ENCODE assay signal across 10 mouse cellular contexts in genomic region chr10:94941551-94941950, GRCm38 (mm10). TPM values are rescaled to one million over a fixed set of nuclear protein-coding genes. Genes with fewer than 3 reads are reported as not detected.
DNase-seq lines count a peak whose midpoint lies in the region; ATAC-seq and TF ChIP-seq lines count a peak whose summit lies in the region.
"Had no signal": no experiment of that assay in that cellular context is flagged by ENCODE, and none has a peak within 500 bp of the region (broad histone marks: within the 10 kb centered on the region; RNA-seq: fewer than 3 reads in every experiment).

No protein-coding gene starts in this region.

- ATAC-seq in heart, embryonic 15.5 days (replicated peaks; ENCODE audit: insufficient number of reproducible peaks, insufficient read depth, low FRiP score, low read depth) = no peak
- ATAC-seq in forebrain, embryonic 16.5 days = no peak
- no peak for ATAC-seq in midbrain, embryonic 11.5 days (ENCODE audit: low FRiP score)

- peak overlapping the region; percentile 31 for H3K4me2 ChIP-seq in heart, embryonic 15.5 days
- H3K4me2 ChIP-seq in forebrain, embryonic 16.5 days (ENCODE audit: low read length) = peak overlapping the region; percentile 77
- H3K4me2 ChIP-seq in midbrain, embryonic 11.5 days = peak overlapping the region; percentile 86

- no peak for DNase-seq in heart, postnatal 25 days (ENCODE audit: low spot score)
- peak; percentile 91 for DNase-seq in midbrain, embryonic 11.5 days (ENCODE audit: low spot score, missing footprints)
- DNase-seq in adrenal gland, adult (ENCODE audit: inconsistent age in 2 of 2, low spot score in 1 of 2) = no peak
- no peak for DNase-seq in spleen, postnatal 4 days (ENCODE audit: low spot score in 2 of 2)
- no peak for DNase-seq in spleen, adult 12 weeks (ENCODE audit: low spot score)

- no peak overlapping the region for H3K27ac ChIP-seq in heart, embryonic 15.5 days
- no peak overlapping the region for H3K27ac ChIP-seq in cortical plate, adult 2 months (ENCODE audit: insufficient read depth, low read length)
- no peak overlapping the region for H3K27ac ChIP-seq in forebrain, embryonic 16.5 days (ENCODE audit: low read length)
- no peak overlapping the region for H3K27ac ChIP-seq in midbrain, embryonic 11.5 days (ENCODE audit: low read depth, low read length)
- H3K27ac ChIP-seq: kidney, postnatal 0 days; limb, embryonic 15.5 days had no signal

- H3K4me1 ChIP-seq in heart, embryonic 15.5 days (replicated peaks) = peaks cover 26% of the 10 kb centered on the region
- H3K4me1 ChIP-seq in cortical plate, adult 2 months (ENCODE audit: control insufficient read depth, insufficient read depth, low read length) = peaks cover 2% of the 10 kb centered on the region; the same call in 1 of the 2 replicates
- H3K4me1 ChIP-seq in forebrain, embryonic 16.5 days (replicated peaks; ENCODE audit: control insufficient read depth, insufficient read depth, low read length) = peaks cover 46% of the 10 kb centered on the region
- peaks cover 37% of the 10 kb centered on the region for H3K4me1 ChIP-seq in midbrain, embryonic 11.5 days (ENCODE audit: control insufficient read depth, insufficient read depth, low read length)

- TF ChIP-seq CTCF in cortical plate, adult 2 months (IDR thresholded peaks at IDR 0.05; ENCODE audit: extremely low read depth, insufficient read depth, low read length) = no peak

- no peak for TF ChIP-seq POLR2A in cortical plate, adult 2 months (IDR thresholded peaks at IDR 0.05; ENCODE audit: extremely low read depth, insufficient read depth, low read length)

- intact Hi-C loops in heart, postnatal 25 days (cut with DNase I) = loop anchor here (10.0 kb wide), 1 partner anchor 137 kb away; no protein-coding TSS in a partner anchor

- H3K4me3 ChIP-seq in heart, embryonic 15.5 days = 0 out of 2 replicates have a peak overlapping the region, but pooled peaks have one; percentile 5
- H3K4me3 ChIP-seq in cortical plate, adult 2 months (ENCODE audit: insufficient read depth, low read length) = peak overlapping the region; percentile 26
- H3K4me3 ChIP-seq in forebrain, embryonic 16.5 days (replicated peaks; ENCODE audit: low read length) = peak overlapping the region; percentile 86
- H3K4me3 ChIP-seq in midbrain, embryonic 11.5 days (ENCODE audit: low read depth, low read length) = peak overlapping the region; percentile 77

- H3K27me3 ChIP-seq in heart, embryonic 15.5 days = peaks cover 52% of the 10 kb centered on the region
- H3K27me3 ChIP-seq in forebrain, embryonic 16.5 days (replicated peaks; ENCODE audit: control insufficient read depth, insufficient read depth, low read length) = no peaks in the 10 kb centered on the region
- peaks cover 7% of the 10 kb centered on the region; the same call in 1 of the 2 replicates for H3K27me3 ChIP-seq in midbrain, embryonic 11.5 days (ENCODE audit: control insufficient read depth, insufficient read depth, low read length)

- no peaks in the 10 kb centered on the region for H3K36me3 ChIP-seq in heart, embryonic 15.5 days
- H3K36me3 ChIP-seq in forebrain, embryonic 16.5 days (ENCODE audit: control insufficient read depth, insufficient read depth) = no peaks in the 10 kb centered on the region
- no peaks in the 10 kb centered on the region for H3K36me3 ChIP-seq in midbrain, embryonic 11.5 days (ENCODE audit: control insufficient read depth, insufficient read depth, low read length)
- H3K36me3 ChIP-seq: limb, embryonic 15.5 days had no signal

- H3K9ac ChIP-seq in heart, embryonic 15.5 days = no peak overlapping the region
- H3K9ac ChIP-seq in forebrain, embryonic 16.5 days (replicated peaks; ENCODE audit: low read depth, low read length) = no peak overlapping the region; the same call in 1 of the 2 replicates
- no peak overlapping the region for H3K9ac ChIP-seq in midbrain, embryonic 11.5 days (ENCODE audit: low read length)
- H3K9ac ChIP-seq: limb, embryonic 15.5 days had no signal

- WGBS in heart, embryonic 15.5 days = 27% methylated on average over 4 of the region's 4 CpGs
- 3% methylated on average over 4 of the region's 4 CpGs for WGBS in forebrain, embryonic 16.5 days
- WGBS in midbrain, embryonic 11.5 days = 3% methylated on average over 4 of the region's 4 CpGs

- no peaks in the 10 kb centered on the region for H3K9me3 ChIP-seq in heart, embryonic 15.5 days (replicated peaks)
- H3K9me3 ChIP-seq in forebrain, embryonic 16.5 days (ENCODE audit: control insufficient read depth, low read length) = no peaks in the 10 kb centered on the region
- no peaks in the 10 kb centered on the region for H3K9me3 ChIP-seq in midbrain, embryonic 11.5 days (ENCODE audit: control insufficient read depth, low read length)
- H3K9me3 ChIP-seq: limb, embryonic 15.5 days had no signal

RNA-seq across cellular contexts. Expression of gene Plxnc1, which starts 3.1 kb away (rescaled TPM):
- polyA plus RNA-seq in heart, embryonic 15.5 days (2015; fragmentation: Nextera tagmentation; extraction: Ambion mirVana) = 2.9 and 3.5 TPM in 2 replicates
- 1 to 10 TPM; 2.0 to 2.6 TPM for total RNA-seq in heart, postnatal 25 days (2021)
- polyA plus RNA-seq in cortical plate, adult 2 months (2012; rRNA removed) = 13.6 and 14.0 TPM in 2 replicates
- polyA plus RNA-seq in forebrain, embryonic 16.5 days (2015; fragmentation: Nextera tagmentation; extraction: Ambion mirVana) = 9.5 and 11.1 TPM in 2 replicates
- polyA plus RNA-seq in midbrain, embryonic 11.5 days (2014; fragmentation: Nextera tagmentation; extraction: Ambion mirVana) = 5.3 and 6.3 TPM in 2 replicates

Comparison
In these comparisons a context has a peak if more than half of its experiments do, and no peak if none do; other contexts are left out.
1. H3K4me2 ChIP-seq: peak in every context shown above with its lines; median percentile 86 in midbrain, embryonic 11.5 days; 77 in forebrain, embryonic 16.5 days; 31 in heart, embryonic 15.5 days.
2. H3K4me3 ChIP-seq: peak in every context shown above with its lines; median percentile 86 in forebrain, embryonic 16.5 days; 77 in midbrain, embryonic 11.5 days; 26 in cortical plate, adult 2 months; 5 in heart, embryonic 15.5 days.